Mouse (Mus musculus): ENCODE measurements around the gene Obscn. TPM values are rescaled to one million over a fixed set of nuclear protein-coding genes. Genes with fewer than 3 reads are reported as not detected.
A peak's percentile ranks its signal among the peaks of the same experiment; 100 is the strongest.

The Obscn gene
- total and polyA plus RNA-seq, 3 experiments, result 0.08 to 0.54 TPM; not detected in 1

DNA sequence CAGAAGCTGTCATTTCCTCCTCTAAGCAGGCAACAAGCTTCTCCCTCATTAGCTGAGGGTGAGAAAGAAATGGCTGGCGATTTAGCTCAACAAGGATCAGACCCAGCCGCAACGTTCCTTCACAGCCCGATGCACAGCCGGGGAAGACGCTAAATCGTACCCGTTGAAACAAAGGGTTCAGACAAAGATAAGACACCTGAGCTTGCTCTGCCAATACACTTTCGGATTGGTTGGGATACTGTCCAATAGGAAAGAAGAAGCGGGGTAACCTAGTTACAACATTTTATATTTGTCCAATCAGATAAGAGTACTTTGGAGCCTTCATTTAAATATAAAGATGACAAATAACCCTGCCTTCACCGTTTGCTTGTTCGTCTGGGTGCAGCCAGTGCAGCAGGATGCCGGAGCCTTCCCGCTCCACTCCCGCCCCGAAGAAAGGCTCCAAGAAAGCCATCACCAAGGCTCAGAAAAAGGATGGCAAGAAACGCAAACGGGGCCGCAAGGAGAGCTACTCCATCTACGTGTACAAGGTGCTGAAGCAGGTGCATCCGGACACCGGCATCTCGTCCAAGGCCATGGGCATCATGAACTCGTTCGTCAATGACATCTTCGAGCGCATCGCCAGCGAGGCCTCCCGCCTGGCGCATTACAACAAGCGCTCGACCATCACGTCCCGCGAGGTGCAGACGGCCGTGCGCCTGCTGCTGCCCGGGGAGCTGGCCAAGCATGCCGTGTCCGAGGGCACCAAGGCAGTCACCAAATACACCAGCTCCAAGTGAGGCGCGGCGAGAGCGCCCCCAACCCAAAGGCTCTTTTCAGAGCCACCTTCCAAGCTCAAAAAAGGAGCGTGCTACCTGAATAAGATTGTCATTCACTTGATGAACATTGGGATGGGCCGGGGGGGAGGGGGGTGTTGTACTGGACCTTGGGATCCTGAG lies 187.4 kb downstream of the Obscn start, which contains the start of gene Hist3h2ba (continued):
- TF ChIP-seq NELFE (IDR thresholded peaks at IDR 0.05; ENCODE audit: low read depth, low read length) (no peak), JUND (IDR thresholded peaks at IDR 0.05; ENCODE audit: low read depth, low read length) (no peak), MAFK (IDR thresholded peaks at IDR 0.05; ENCODE audit: borderline replicate concordance, low read depth, low read length) (no peak), RAD21 (IDR thresholded peaks at IDR 0.05; ENCODE audit: low read depth, low read length) (no peak)

DNA sequence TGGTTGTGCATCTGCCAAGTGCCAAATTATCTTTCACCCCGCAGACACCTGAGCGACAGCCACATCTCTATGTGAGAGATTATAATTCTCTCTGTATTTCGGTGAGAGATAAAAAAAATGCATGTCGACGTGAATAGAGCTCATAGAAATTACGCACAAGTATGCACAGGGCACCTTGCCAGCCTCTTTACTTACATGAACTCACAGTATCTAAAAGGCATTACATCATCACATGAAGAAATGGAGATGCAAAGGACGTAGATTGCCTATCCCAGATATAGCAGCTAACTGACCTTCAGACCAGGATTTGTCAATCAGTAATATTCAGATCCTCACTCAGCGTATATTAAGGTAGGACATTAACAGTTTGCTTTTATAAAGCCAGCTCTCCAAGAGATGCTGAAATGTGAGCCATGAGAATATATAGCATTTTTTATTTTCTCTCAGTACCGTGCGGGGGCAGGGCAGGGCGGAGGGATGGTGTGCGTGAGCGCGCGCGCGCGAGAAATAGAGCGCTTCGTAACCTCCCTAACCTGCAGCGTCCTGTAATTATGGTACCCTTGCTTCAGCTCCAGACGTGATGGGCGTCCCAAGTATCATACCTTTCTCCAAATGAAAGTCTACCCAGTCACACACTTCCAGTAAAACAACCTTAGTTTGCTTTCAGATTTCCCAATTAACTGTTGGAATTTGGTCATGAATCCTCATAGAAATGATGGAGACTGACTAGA lies 188.2 kb downstream of the Obscn start:
- H3K4me3 ChIP-seq (ENCODE audit: control insufficient read depth in 1 of 2, insufficient read depth in 1 of 2, low read depth in 2 of 2, low read length in 2 of 2), result no peak overlapping the region
- TF ChIP-seq ZMIZ1 (IDR thresholded peaks at IDR 0.05; ENCODE audit: low read depth, low read length) (peak; percentile 91), USF1 (IDR thresholded peaks at IDR 0.05; ENCODE audit: low read depth, low read length) (no peak)
- peaks cover 4 to 9% of the 10 kb centered on the region in 2 experiments for H3K27me3 ChIP-seq (ENCODE audit: control insufficient read depth in 1 of 2, insufficient read depth in 2 of 2, low read length in 2 of 2)
- H3K27ac ChIP-seq (ENCODE audit: control insufficient read depth, low read depth, low read length), result no peak overlapping the region
- H3K36me3 ChIP-seq (ENCODE audit: control insufficient read depth in 1 of 2, insufficient read depth in 2 of 2, low read length in 2 of 2), result peaks cover 0 to 3% of the 10 kb centered on the region in 2 experiments; a peak in 2 of 4 replicates
- H3K9ac ChIP-seq (ENCODE audit: control insufficient read depth, low read depth, low read length, poor library complexity, severe bottlenecking), result no peak overlapping the region
- no peaks in the 10 kb centered on the region; the same call in 1 of the 2 replicates for H3K79me2 ChIP-seq (ENCODE audit: control insufficient read depth, insufficient read depth, low read length, poor library complexity)
- no peaks in the 10 kb centered on the region for H3K9me3 ChIP-seq (replicated peaks; ENCODE audit: insufficient read depth, low read length)
- H3K4me1 ChIP-seq (ENCODE audit: control insufficient read depth in 1 of 2, insufficient read depth in 2 of 2, low read length in 2 of 2), result 0 out of 4 replicates have a peak, but pooled peaks cover 0 to 3% of the 10 kb centered on the region in 2 experiments
- no peak for DNase-seq (ENCODE audit: low read depth, low spot score)

DNA sequence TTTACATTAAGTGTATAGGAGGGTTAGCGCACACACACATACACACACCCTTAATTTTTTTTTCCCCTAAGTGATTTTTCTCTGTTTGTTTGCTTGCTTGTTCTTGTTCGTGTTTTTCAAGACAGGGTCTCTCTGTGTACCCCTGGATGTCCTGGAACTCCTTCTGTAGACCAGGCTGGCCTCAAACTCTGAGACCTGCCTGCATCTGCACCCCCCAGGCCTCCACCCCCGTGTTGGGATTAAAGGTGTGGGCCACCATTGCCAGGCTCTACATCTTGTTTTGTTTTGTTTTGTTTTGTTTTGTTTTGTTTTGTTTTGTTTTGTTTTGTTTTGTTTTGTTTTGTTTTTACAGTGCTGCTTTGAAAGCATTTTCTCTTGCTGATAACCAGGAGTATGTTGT lies 188.9 kb downstream of the Obscn start:
- no peak for DNase-seq (ENCODE audit: low read depth, low spot score)
- peaks cover 4 to 9% of the 10 kb centered on the region in 2 experiments for H3K27me3 ChIP-seq (ENCODE audit: control insufficient read depth in 1 of 2, insufficient read depth in 2 of 2, low read length in 2 of 2)
- TF ChIP-seq NELFE (IDR thresholded peaks at IDR 0.05; ENCODE audit: low read depth, low read length) (no peak), MYB (IDR thresholded peaks at IDR 0.05; ENCODE audit: low read depth, low read length) (no peak), SIN3A (IDR thresholded peaks at IDR 0.05; ENCODE audit: low read length) (no peak), HCFC1 (IDR thresholded peaks at IDR 0.05; ENCODE audit: low read depth, low read length) (no peak), E2F4 (IDR thresholded peaks at IDR 0.05; ENCODE audit: borderline replicate concordance, low read depth, low read length) (no peak), POLR2A (IDR thresholded peaks at IDR 0.05; ENCODE audit: control insufficient read depth in 1 of 2, insufficient read depth in 1 of 2, low read depth in 1 of 2, low read length in 2 of 2, poor library complexity in 1 of 2) (no peak), ZKSCAN1 (IDR thresholded peaks at IDR 0.05; ENCODE audit: low read depth, low read length) (no peak), MEF2A (IDR thresholded peaks at IDR 0.05; ENCODE audit: extremely low read depth, insufficient replicate concordance, low read depth, low read length, poor library complexity, severe bottlenecking) (no peak)

More for the DNA sequence above, 188.9 kb downstream of the Obscn start:
- Histone ChIP-seq H3K36me3 (ENCODE audit: control insufficient read depth in 1 of 2, insufficient read depth in 2 of 2, low read length in 2 of 2) (no peaks in the 10 kb centered on the region), H3K4me1 (ENCODE audit: control insufficient read depth in 1 of 2, insufficient read depth in 2 of 2, low read length in 2 of 2) (no peaks in the 10 kb centered on the region), H3K27ac (ENCODE audit: control insufficient read depth, low read depth, low read length) (no peak overlapping the region), H3K9ac (ENCODE audit: control insufficient read depth, low read depth, low read length, poor library complexity, severe bottlenecking) (no peak overlapping the region), H3K79me2 (ENCODE audit: control insufficient read depth, insufficient read depth, low read length, poor library complexity) (no peaks in the 10 kb centered on the region; the same call in 1 of the 2 replicates), H3K9me3 (replicated peaks; ENCODE audit: insufficient read depth, low read length) (no peaks in the 10 kb centered on the region), H3K4me3 (ENCODE audit: control insufficient read depth in 1 of 2, insufficient read depth in 1 of 2, low read depth in 2 of 2, low read length in 2 of 2) (no peak overlapping the region)

Other genes with a start within 250 kb of the Obscn start
- 5.2 and 6.0 TPM in 2 replicates for gene Zfp39, start 232.2 kb downstream of the Obscn start, total RNA-seq (2012; rRNA removed)
- gene Zfp39, start 232.2 kb downstream of the Obscn start, polyA plus RNA-seq (2012; ENCODE audit: insufficient read depth in 1 of 2, insufficient read length in 2 of 2, low read depth in 1 of 2, low replicate concordance in 2 of 2, missing spikeins in 1 of 2), result 1 to 10 TPM in 1 of 2 experiments, not detected in 1; 5.1 TPM
- gene Btnl10, start 218.5 kb downstream of the Obscn start, total RNA-seq (2012; rRNA removed), result 0.62 and 1.7 TPM in 2 replicates
- under 1 TPM in 1 of 2 experiments, not detected in 1; 0.92 TPM for gene Btnl10, start 218.5 kb downstream of the Obscn start, polyA plus RNA-seq (2012; ENCODE audit: insufficient read depth in 1 of 2, insufficient read length in 2 of 2, low read depth in 1 of 2, low replicate concordance in 2 of 2, missing spikeins in 1 of 2)
- 282 and 337 TPM in 2 replicates for gene Rnf187, start 197.5 kb downstream of the Obscn start, total RNA-seq (2012; rRNA removed)
- gene Rnf187, start 197.5 kb downstream of the Obscn start, polyA plus RNA-seq (2012; ENCODE audit: insufficient read depth in 1 of 2, insufficient read length in 2 of 2, low read depth in 1 of 2, low replicate concordance in 2 of 2, missing spikeins in 1 of 2), result 1,000 to 10,000 TPM in 1 of 2 experiments, 100 to 1,000 TPM in 1; 280 to 3,830 TPM
- 48.2 and 147 TPM in 2 replicates for gene Hist3h2ba, start 187.5 kb downstream of the Obscn start, total RNA-seq (2012; rRNA removed)
- gene Hist3h2ba, start 187.5 kb downstream of the Obscn start, polyA plus RNA-seq (2012; ENCODE audit: insufficient read depth in 1 of 2, insufficient read length in 2 of 2, low read depth in 1 of 2, low replicate concordance in 2 of 2, missing spikeins in 1 of 2), result under 1 TPM in 1 of 2 experiments, not detected in 1; 0.21 TPM
- 184 and 300 TPM in 2 replicates for gene Hist3h2a, start 181.7 kb downstream of the Obscn start, total RNA-seq (2012; rRNA removed)
- gene Hist3h2a, start 181.7 kb downstream of the Obscn start, polyA plus RNA-seq (2012; ENCODE audit: insufficient read depth in 1 of 2, insufficient read length in 2 of 2, low read depth in 1 of 2, low replicate concordance in 2 of 2, missing spikeins in 1 of 2), result under 1 TPM in 1 of 2 experiments, not detected in 1; 0.42 TPM
- gene Trim17, start 181.7 kb downstream of the Obscn start, total RNA-seq (2012; rRNA removed), result 0.50 and 0.52 TPM in 2 replicates
- under 1 TPM in 1 of 2 experiments, not detected in 1; 0.82 TPM for gene Trim17, start 181.7 kb downstream of the Obscn start, polyA plus RNA-seq (2012; ENCODE audit: insufficient read depth in 1 of 2, insufficient read length in 2 of 2, low read depth in 1 of 2, low replicate concordance in 2 of 2, missing spikeins in 1 of 2)
- gene Trim11, start 158.3 kb downstream of the Obscn start, total RNA-seq (2012; rRNA removed), result 22.9 and 27.0 TPM in 2 replicates
- gene Trim11, start 158.3 kb downstream of the Obscn start, polyA plus RNA-seq (2012; ENCODE audit: insufficient read depth in 1 of 2, insufficient read length in 2 of 2, low read depth in 1 of 2, low replicate concordance in 2 of 2, missing spikeins in 1 of 2), result 10 to 100 TPM in 1 of 2 experiments, not detected in 1; 24.8 TPM
- gene Iba57, start 27.3 kb upstream of the Obscn start, total RNA-seq (2012; rRNA removed), result 14.9 and 18.8 TPM in 2 replicates
- 10 to 100 TPM in 1 of 2 experiments, not detected in 1; 14.7 TPM for gene Iba57, start 27.3 kb upstream of the Obscn start, polyA plus RNA-seq (2012; ENCODE audit: insufficient read depth in 1 of 2, insufficient read length in 2 of 2, low read depth in 1 of 2, low replicate concordance in 2 of 2, missing spikeins in 1 of 2)
- 0.08 TPM in 1 of 2 replicates, not detected in the other for gene Gjc2, start 46.8 kb upstream of the Obscn start, total RNA-seq (2012; rRNA removed)
- under 1 TPM in 1 of 2 experiments, not detected in 1; 0.07 TPM for gene Gjc2, start 46.8 kb upstream of the Obscn start, polyA plus RNA-seq (2012; ENCODE audit: insufficient read depth in 1 of 2, insufficient read length in 2 of 2, low read depth in 1 of 2, low replicate concordance in 2 of 2, missing spikeins in 1 of 2)
- 249 and 295 TPM in 2 replicates for gene Guk1, start 55.8 kb upstream of the Obscn start, total RNA-seq (2012; rRNA removed)
- gene Guk1, start 55.8 kb upstream of the Obscn start, polyA plus RNA-seq (2012; ENCODE audit: insufficient read depth in 1 of 2, insufficient read length in 2 of 2, low read depth in 1 of 2, low replicate concordance in 2 of 2, missing spikeins in 1 of 2), result 100 to 1,000 TPM in 1 of 2 experiments, not detected in 1; 215 TPM
- 75.0 and 75.5 TPM in 2 replicates for gene Mrpl55, start 66.1 kb upstream of the Obscn start, total RNA-seq (2012; rRNA removed)
- 10 to 100 TPM in 1 of 2 experiments, not detected in 1; 68.5 TPM for gene Mrpl55, start 66.1 kb upstream of the Obscn start, polyA plus RNA-seq (2012; ENCODE audit: insufficient read depth in 1 of 2, insufficient read length in 2 of 2, low read depth in 1 of 2, low replicate concordance in 2 of 2, missing spikeins in 1 of 2)
- gene 2310033P09Rik, start 71.9 kb upstream of the Obscn start, total RNA-seq (2012; rRNA removed), result 29.7 and 35.5 TPM in 2 replicates
- gene 2310033P09Rik, start 71.9 kb upstream of the Obscn start, polyA plus RNA-seq (2012; ENCODE audit: insufficient read depth in 1 of 2, insufficient read length in 2 of 2, low read depth in 1 of 2, low replicate concordance in 2 of 2, missing spikeins in 1 of 2), result 10 to 100 TPM in 1 of 2 experiments, not detected in 1; 59.8 TPM
- 541 and 555 TPM in 2 replicates for gene Arf1, start 91.9 kb upstream of the Obscn start, total RNA-seq (2012; rRNA removed)
- gene Arf1, start 91.9 kb upstream of the Obscn start, polyA plus RNA-seq (2012; ENCODE audit: insufficient read depth in 1 of 2, insufficient read length in 2 of 2, low read depth in 1 of 2, low replicate concordance in 2 of 2, missing spikeins in 1 of 2), result 100 to 1,000 TPM in 1 of 2 experiments, not detected in 1; 617 TPM
- gene Wnt3a, start 154.3 kb upstream of the Obscn start, total RNA-seq (2012; rRNA removed), result not detected in 2 replicates
- gene Wnt3a, start 154.3 kb upstream of the Obscn start, polyA plus RNA-seq (2012; ENCODE audit: insufficient read depth in 1 of 2, insufficient read length in 2 of 2, low read depth in 1 of 2, low replicate concordance in 2 of 2, missing spikeins in 1 of 2), result not detected
- gene Wnt9a, start 170.5 kb upstream of the Obscn start, total RNA-seq (2012; rRNA removed), result not detected in 2 replicates
- not detected for gene Wnt9a, start 170.5 kb upstream of the Obscn start, polyA plus RNA-seq (2012; ENCODE audit: insufficient read depth in 1 of 2, insufficient read length in 2 of 2, low read depth in 1 of 2, low replicate concordance in 2 of 2, missing spikeins in 1 of 2)
- gene Prss38, start 239.3 kb upstream of the Obscn start, total RNA-seq (2012; rRNA removed), result not detected in 2 replicates
- gene Prss38, start 239.3 kb upstream of the Obscn start, polyA plus RNA-seq (2012; ENCODE audit: insufficient read depth in 1 of 2, insufficient read length in 2 of 2, low read depth in 1 of 2, low replicate concordance in 2 of 2, missing spikeins in 1 of 2), result not detected

Data from MEL (cell line).